Mouse (Mus musculus) brain, embryonic 14.5 days (tissue): ENCODE data around the gene Pigm.

Experiments
- CTCF ChIP-seq: fragments of 200-500 bp; IDR thresholded peaks from 2 replicates; pipeline ENCODE4 v1.5.1; 2012; ENCODE audit warnings: inconsistent platforms, mild to moderate bottlenecking, moderate library complexity, borderline replicate concordance; ENCODE audit not compliant: insufficient read depth, insufficient read length; ENCODE audit errors: extremely low read depth
- POLR2A ChIP-seq: fragments of 200-500 bp; IDR thresholded peaks from 2 replicates; pipeline ENCODE4 v1.6.1; 2012; ENCODE audit warnings: mild to moderate bottlenecking, inconsistent platforms, borderline replicate concordance; ENCODE audit not compliant: poor library complexity, insufficient read depth, insufficient read length, severe bottlenecking; ENCODE audit errors: extremely low read depth

DNA sequence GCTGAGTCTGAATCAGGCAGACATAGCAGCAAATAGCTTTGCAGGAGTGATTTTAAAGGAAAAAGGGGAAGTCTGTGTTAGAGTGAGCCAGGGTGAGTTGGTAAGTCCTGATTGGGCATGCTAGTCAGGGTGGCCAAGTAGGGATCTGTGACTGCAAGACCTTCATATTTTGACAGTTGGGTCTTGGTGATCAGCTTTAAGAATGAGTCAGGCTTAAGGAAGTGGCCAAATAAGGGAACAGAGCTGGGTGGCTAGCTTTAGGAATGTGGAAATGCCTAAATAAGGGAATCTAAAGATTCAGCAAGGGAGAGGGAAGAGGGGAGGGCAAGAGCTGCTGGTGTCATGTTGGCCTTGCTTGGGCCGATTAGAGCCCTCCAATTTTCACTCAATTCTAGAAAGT, 47.0 kb downstream of the Pigm start:
- TF ChIP-seq POLR2A (no peak), CTCF (no peak)
